Mouse (Mus musculus): ENCODE results near the gene Rhobtb1. TPM values are rescaled to one million over a fixed set of nuclear protein-coding genes. Genes with fewer than 3 reads are reported as not detected.

Rhobtb1 gene
- total and polyA plus RNA-seq, 2 experiments from 2014 or later: 29.9 to 38.4 TPM

DNA sequence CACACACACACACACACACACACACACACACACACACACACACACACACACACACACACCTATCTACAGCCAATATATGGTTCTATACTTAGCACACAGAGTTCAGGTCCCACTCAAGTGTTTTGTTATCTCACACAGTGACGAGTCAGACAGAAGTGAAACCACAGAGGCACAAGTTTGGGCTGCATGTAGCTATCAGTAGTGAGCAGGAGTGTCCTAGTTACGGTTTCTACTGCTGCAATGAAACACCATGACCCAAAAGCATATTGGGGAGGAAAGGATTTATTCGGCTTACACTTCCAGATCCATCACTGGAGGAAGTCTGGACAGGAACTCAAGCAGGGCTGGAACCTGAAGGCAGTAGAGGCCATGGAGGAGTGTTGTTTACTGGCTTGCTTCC is 70.7 kb downstream of the Rhobtb1 start:
- Histone ChIP-seq H3K9me3 (replicated peaks; ENCODE audit: control insufficient read depth, low read length) (no peaks in the 10 kb centered on the region), H3K27me3 (ENCODE audit: control insufficient read depth, insufficient read depth, low read length) (no peaks in the 10 kb centered on the region), H3K27ac (ENCODE audit: low read depth) (peak overlapping the region; percentile 36), H3K4me3 (ENCODE audit: low read depth, low read length) (no peak overlapping the region), H3K36me3 (replicated peaks; ENCODE audit: control insufficient read depth, insufficient read depth, low read length) (peaks cover 25% of the 10 kb centered on the region), H3K4me1 (ENCODE audit: control insufficient read depth, insufficient read depth) (peaks cover 33% of the 10 kb centered on the region), H3K9ac (replicated peaks; ENCODE audit: low read depth, low read length) (no peak overlapping the region), H3K4me2 (ENCODE audit: low read depth, low read length) (no peak overlapping the region)
- DNase-seq (ENCODE audit: low spot score): peak; percentile 21
- no peak for ATAC-seq (ENCODE audit: insufficient read depth, low read depth)
- 26% methylated on average over 3 of the region's 3 CpGs for WGBS
- TF ChIP-seq EP300 (IDR thresholded peaks at IDR 0.05; ENCODE audit: low read depth): no peak
- no peak for TF ChIP-seq CTCF (IDR thresholded peaks at IDR 0.05; ENCODE audit: low read depth)

DNA sequence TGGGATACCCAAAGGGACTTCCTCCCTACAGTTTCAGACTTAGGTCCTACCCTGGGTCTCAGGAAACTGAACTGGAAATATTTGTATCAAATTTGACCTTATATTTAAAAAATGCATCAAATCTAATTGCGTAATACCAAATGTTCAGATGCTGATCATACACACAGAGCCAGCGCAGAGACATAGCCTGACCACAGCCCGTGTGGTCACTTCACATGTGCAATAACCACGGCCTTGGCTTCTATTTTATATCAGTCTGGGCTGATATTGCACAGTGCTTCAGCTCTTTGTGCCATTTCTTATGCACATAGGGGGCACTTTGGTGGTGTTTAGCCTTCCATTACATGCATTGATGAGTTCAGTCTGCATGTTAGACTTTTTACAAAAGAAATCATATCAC is 72.0 kb downstream of the Rhobtb1 start:
- no peak for ATAC-seq (ENCODE audit: insufficient read depth, low read depth)
- Histone ChIP-seq H3K27me3 (ENCODE audit: control insufficient read depth, insufficient read depth, low read length) (no peaks in the 10 kb centered on the region), H3K36me3 (replicated peaks; ENCODE audit: control insufficient read depth, insufficient read depth, low read length) (peaks cover 26% of the 10 kb centered on the region), H3K4me3 (ENCODE audit: low read depth, low read length) (no peak overlapping the region), H3K27ac (ENCODE audit: low read depth) (no peak overlapping the region), H3K9ac (replicated peaks; ENCODE audit: low read depth, low read length) (no peak overlapping the region), H3K4me1 (ENCODE audit: control insufficient read depth, insufficient read depth) (peaks cover 30% of the 10 kb centered on the region), H3K4me2 (ENCODE audit: low read depth, low read length) (no peak overlapping the region), H3K9me3 (replicated peaks; ENCODE audit: control insufficient read depth, low read length) (no peaks in the 10 kb centered on the region)
- no peak for DNase-seq (ENCODE audit: low spot score)
- WGBS: 91% methylated on average over 4 of the region's 4 CpGs
- TF ChIP-seq CTCF (IDR thresholded peaks at IDR 0.05; ENCODE audit: low read depth) (no peak), EP300 (IDR thresholded peaks at IDR 0.05; ENCODE audit: low read depth) (no peak)

DNA sequence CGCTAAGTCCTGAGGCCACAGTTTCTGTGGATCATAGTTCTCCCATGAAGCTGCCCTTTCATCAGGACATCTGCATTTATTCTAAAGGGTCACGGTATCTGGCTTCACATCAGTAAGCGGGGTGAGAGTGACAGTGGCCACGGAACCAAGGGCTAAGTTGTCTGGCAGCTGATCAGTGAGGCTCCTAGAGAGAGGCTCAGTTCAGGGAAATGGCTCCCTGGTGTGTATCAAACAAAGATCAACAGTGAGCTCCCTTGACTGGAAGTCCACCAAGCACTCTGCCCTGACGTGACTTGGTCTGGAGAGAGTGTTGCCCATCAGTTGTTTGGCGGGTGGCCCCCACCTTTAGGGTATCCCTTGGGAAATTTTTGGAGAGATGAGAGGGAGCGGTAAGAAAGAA is 73.0 kb downstream of the Rhobtb1 start:
- Histone ChIP-seq H3K4me1 (ENCODE audit: control insufficient read depth, insufficient read depth) (peaks cover 22% of the 10 kb centered on the region), H3K4me3 (ENCODE audit: low read depth, low read length) (no peak overlapping the region), H3K27ac (ENCODE audit: low read depth) (no peak overlapping the region), H3K4me2 (ENCODE audit: low read depth, low read length) (no peak overlapping the region), H3K9me3 (replicated peaks; ENCODE audit: control insufficient read depth, low read length) (no peaks in the 10 kb centered on the region), H3K27me3 (ENCODE audit: control insufficient read depth, insufficient read depth, low read length) (no peaks in the 10 kb centered on the region), H3K9ac (replicated peaks; ENCODE audit: low read depth, low read length) (no peak overlapping the region), H3K36me3 (replicated peaks; ENCODE audit: control insufficient read depth, insufficient read depth, low read length) (peaks cover 21% of the 10 kb centered on the region)
- no peak for DNase-seq (ENCODE audit: low spot score)
- ATAC-seq (ENCODE audit: insufficient read depth, low read depth): no peak
- no peak for TF ChIP-seq EP300 (IDR thresholded peaks at IDR 0.05; ENCODE audit: low read depth)
- TF ChIP-seq CTCF (IDR thresholded peaks at IDR 0.05; ENCODE audit: low read depth): no peak
- 81% methylated on average over 7 of the region's 7 CpGs for WGBS

DNA sequence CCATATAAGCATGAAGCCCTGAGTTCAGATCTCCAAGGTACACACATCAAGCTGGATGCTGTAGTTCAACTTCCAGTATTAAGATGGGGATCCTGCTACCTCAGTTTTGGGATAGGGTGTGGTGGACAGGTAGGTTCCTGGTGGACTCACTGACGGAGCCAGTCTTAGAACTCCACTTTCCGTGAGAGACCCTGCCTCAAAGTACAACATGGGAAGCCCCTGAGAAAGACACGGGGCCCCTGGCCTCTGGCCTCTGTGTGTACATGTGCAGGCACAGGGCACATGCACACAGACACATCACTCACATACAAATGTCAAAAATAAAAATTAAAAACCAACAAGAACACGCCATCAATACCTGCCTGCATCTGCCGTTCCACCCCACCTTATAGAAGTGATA is 74.2 kb downstream of the Rhobtb1 start:
- no peak for TF ChIP-seq EP300 (IDR thresholded peaks at IDR 0.05; ENCODE audit: low read depth)
- no peak for TF ChIP-seq CTCF (IDR thresholded peaks at IDR 0.05; ENCODE audit: low read depth)
- H3K36me3 ChIP-seq (replicated peaks; ENCODE audit: control insufficient read depth, insufficient read depth, low read length): peaks cover 17% of the 10 kb centered on the region
- no peaks in the 10 kb centered on the region for H3K27me3 ChIP-seq (ENCODE audit: control insufficient read depth, insufficient read depth, low read length)
- H3K9ac ChIP-seq (replicated peaks; ENCODE audit: low read depth, low read length): no peak overlapping the region
- ATAC-seq (ENCODE audit: insufficient read depth, low read depth): no peak
- no peak overlapping the region for H3K4me3 ChIP-seq (ENCODE audit: low read depth, low read length)
- H3K9me3 ChIP-seq (replicated peaks; ENCODE audit: control insufficient read depth, low read length): no peaks in the 10 kb centered on the region
- H3K27ac ChIP-seq (ENCODE audit: low read depth): no peak overlapping the region
- DNase-seq (ENCODE audit: low spot score): no peak
- WGBS: 84% methylated on average over 5 of the region's 5 CpGs
- H3K4me2 ChIP-seq (ENCODE audit: low read depth, low read length): no peak overlapping the region
- 0 out of 2 replicates have a peak, but pooled peaks cover 13% of the 10 kb centered on the region for H3K4me1 ChIP-seq (ENCODE audit: control insufficient read depth, insufficient read depth)

DNA sequence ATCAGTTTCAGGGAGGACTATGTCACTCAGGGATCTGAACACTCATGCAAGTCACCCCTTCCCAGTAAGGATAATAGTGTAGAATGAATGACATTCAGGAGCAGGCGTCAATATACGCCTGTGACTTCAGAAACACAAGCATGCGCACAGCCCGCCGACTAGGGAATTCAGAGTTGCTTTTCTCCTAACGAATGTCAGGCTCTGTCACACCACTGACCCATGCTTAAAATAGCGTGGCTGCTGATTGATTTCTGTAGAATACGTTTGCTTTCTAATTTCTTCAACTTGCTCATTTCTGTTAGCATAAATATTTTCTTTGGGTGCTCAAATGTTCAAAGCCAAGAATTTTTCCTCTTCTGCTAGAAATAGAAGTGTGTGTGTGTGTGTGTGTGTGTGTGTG is 74.7 kb downstream of the Rhobtb1 start:
- 35% methylated on average over 8 of the region's 8 CpGs for WGBS
- 0 out of 2 replicates have a peak overlapping the region, but pooled peaks have one; percentile 1 for H3K9ac ChIP-seq (replicated peaks; ENCODE audit: low read depth, low read length)
- H3K27me3 ChIP-seq (ENCODE audit: control insufficient read depth, insufficient read depth, low read length): no peaks in the 10 kb centered on the region
- peak; percentile 47; the same call in 1 of the 2 replicates for ATAC-seq (ENCODE audit: insufficient read depth, low read depth)
- 0 out of 2 replicates have a peak, but pooled peaks cover 13% of the 10 kb centered on the region for H3K4me1 ChIP-seq (ENCODE audit: control insufficient read depth, insufficient read depth)
- no peaks in the 10 kb centered on the region for H3K9me3 ChIP-seq (replicated peaks; ENCODE audit: control insufficient read depth, low read length)
- no peak overlapping the region for H3K27ac ChIP-seq (ENCODE audit: low read depth)
- no peak overlapping the region for H3K4me2 ChIP-seq (ENCODE audit: low read depth, low read length)
- no peak for TF ChIP-seq EP300 (IDR thresholded peaks at IDR 0.05; ENCODE audit: low read depth)
- TF ChIP-seq CTCF (IDR thresholded peaks at IDR 0.05; ENCODE audit: low read depth): no peak
- DNase-seq (ENCODE audit: low spot score): peak; percentile 11
- no peak overlapping the region for H3K4me3 ChIP-seq (ENCODE audit: low read depth, low read length)
- peaks cover 16% of the 10 kb centered on the region for H3K36me3 ChIP-seq (replicated peaks; ENCODE audit: control insufficient read depth, insufficient read depth, low read length)

DNA sequence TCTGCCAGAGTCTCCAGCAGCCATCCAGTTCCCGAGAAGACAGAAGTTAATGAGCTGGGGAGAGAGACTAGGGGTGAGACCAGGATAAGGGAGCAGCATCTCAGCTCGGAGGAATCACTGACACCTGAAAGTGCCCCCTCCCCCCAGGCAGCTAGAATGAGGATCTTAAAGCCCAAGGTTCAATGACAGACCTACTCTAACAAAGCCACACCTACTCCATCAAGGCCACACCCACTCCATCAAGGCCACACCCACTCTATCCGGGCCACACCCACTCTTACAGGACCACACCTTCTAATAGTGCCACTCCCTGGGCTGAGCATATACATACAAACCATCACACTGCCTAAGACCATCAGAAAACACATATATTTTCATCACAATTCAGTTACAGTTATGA is 86.0 kb downstream of the Rhobtb1 start:
- TF ChIP-seq CTCF (IDR thresholded peaks at IDR 0.05; ENCODE audit: low read depth) (no peak), EP300 (IDR thresholded peaks at IDR 0.05; ENCODE audit: low read depth) (no peak)
- no peak for ATAC-seq (ENCODE audit: insufficient read depth, low read depth)
- 74% methylated on average over 3 of the region's 3 CpGs for WGBS
- H3K27ac ChIP-seq (ENCODE audit: low read depth): no peak overlapping the region
- no peak overlapping the region for H3K4me3 ChIP-seq (ENCODE audit: low read depth, low read length)
- H3K4me2 ChIP-seq (ENCODE audit: low read depth, low read length): no peak overlapping the region
- no peaks in the 10 kb centered on the region for H3K4me1 ChIP-seq (ENCODE audit: control insufficient read depth, insufficient read depth)
- no peak overlapping the region for H3K9ac ChIP-seq (replicated peaks; ENCODE audit: low read depth, low read length)
- H3K27me3 ChIP-seq (ENCODE audit: control insufficient read depth, insufficient read depth, low read length): no peaks in the 10 kb centered on the region
- H3K36me3 ChIP-seq (replicated peaks; ENCODE audit: control insufficient read depth, insufficient read depth, low read length): 0 out of 2 replicates have a peak, but pooled peaks cover 15% of the 10 kb centered on the region
- H3K9me3 ChIP-seq (replicated peaks; ENCODE audit: control insufficient read depth, low read length): no peaks in the 10 kb centered on the region
- DNase-seq (ENCODE audit: low spot score): no peak
